Mouse (Mus musculus): ENCODE data around the gene Ctnna2. TPM values are rescaled to one million over a fixed set of nuclear protein-coding genes. Genes with fewer than 3 reads are reported as not detected.

The Ctnna2 gene
- polyA plus RNA-seq (2017; shearing (Covaris generic)) = not detected

GRCm38 (mm10) chr6:77979241-77979961, at the start of gene Ctnna2:
Ctnna2 (minus strand) TSS chr6:77979699.

GRCm38 (mm10) chr6:77242601-77243406, 736.7 kb downstream of the Ctnna2 start, which contains the start of gene Lrrtm1:
Lrrtm1 (plus strand) TSS chr6:77242689.

